Mouse (Mus musculus): Measurements from ENCODE around the gene Igf1r.

Igf1r gene

DNA sequence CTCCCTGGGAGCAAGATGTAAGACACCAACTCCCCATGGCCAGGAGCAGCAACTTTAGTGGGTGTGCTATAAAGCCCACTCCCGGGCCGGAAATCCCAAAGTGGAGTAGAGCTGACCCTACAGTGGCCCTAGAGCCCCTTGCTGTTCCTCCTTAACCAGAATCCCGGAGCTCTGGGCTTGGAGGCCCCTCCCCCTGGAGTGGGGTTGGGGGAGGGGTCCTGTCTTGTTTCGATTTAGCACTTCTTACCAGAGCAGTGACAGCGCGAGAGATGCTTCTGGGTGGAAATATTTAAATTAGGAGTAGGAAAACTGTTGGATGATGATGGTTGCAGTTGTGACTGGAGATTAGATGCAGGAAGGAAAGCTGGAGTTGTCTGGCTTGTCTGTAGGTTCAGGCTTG lies 275.9 kb downstream of the Igf1r start:
- DNase-seq (ENCODE audit: low spot score), result no peak

DNA sequence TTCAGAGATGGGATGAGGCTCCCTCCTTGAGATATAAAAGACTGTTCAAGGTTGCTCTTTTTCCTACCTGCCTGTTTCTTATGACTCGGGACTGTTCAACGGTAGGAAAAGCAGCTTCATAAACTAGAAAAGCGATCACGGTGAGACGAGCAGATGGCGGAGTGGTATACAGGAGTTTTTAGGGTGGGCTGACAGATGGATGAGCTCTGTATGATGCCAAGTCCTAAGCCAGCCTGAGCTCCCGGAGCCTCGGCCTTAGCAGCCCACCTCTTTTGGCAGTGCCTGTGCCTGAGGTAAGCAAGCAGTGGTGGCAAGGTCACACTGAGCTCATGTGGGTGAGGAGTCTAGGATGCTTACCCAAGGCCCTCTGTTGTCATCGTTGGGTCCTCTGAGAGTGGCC lies 278.2 kb downstream of the Igf1r start:
- DNase-seq (ENCODE audit: low spot score), result no peak

DNA sequence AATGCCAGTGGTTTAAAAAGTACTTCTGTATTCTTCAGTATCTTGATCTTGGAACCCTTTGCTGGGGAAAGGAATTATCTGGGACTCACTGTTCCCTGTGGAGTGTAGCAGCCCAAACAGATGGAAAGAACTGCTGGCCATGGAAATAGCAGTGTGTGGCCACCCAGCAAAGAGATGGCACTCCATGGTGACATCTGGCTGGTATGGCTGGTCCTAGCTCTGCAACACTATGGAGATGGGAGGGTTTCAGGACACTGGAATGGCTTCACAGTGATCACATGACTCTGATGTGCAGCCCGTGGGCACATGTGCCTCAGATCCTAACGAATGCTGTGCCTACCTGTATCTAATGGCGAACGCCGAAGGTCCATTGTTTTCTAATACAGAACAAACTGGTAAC lies 279.9 kb downstream of the Igf1r start:
- no peak for DNase-seq (ENCODE audit: low spot score)

DNA sequence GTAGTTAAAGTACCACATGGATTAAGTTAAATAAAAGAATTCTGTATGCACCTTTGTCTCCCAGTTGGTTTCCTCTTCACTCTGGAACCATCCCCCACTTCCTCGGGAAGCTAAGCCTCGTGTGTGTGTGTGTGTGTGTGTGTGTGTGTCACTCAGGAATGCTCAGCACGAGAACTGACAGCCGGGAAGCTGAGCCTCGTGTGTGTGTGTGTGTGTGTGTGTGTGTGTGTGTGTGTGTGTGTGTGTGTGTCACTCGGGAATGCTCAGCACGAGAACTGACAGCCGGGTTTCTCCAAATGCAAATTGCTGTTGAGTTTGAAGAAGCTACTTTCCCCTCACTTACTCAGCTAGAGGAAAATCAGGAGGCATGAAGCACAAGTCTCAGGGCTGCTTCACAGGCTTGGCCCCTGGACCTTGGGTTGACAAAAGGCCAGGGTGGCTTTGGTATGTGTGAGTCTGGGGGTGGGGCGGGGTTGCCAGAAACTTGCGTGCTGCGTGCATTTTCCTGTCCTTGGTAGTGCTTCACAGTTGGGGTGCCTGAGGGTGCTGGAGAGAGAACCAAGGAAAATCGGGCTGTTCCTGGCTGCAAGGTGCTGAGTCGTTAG lies 281.1 kb downstream of the Igf1r start:
- no peak for DNase-seq (ENCODE audit: low spot score)

DNA sequence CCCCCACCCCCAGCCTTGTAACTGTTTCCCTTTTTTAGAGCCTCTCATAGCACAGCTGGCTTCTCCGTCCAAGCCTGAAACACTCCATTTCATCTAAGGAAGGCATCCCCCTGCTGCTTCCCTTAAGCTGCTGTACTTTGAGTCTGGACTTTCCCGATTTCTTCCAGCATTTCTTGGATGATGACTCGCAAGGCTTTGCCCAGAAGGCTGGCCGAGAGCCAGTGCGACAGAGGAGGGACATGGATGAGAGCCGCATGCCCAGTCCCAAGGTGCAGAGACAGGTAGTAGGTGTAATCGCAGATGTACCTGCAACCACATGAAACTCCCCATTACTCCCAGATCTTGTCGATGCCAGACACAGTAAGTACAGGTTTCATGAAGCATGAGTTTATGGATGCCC lies 284.2 kb downstream of the Igf1r start:
- DNase-seq (ENCODE audit: low spot score), result no peak

DNA sequence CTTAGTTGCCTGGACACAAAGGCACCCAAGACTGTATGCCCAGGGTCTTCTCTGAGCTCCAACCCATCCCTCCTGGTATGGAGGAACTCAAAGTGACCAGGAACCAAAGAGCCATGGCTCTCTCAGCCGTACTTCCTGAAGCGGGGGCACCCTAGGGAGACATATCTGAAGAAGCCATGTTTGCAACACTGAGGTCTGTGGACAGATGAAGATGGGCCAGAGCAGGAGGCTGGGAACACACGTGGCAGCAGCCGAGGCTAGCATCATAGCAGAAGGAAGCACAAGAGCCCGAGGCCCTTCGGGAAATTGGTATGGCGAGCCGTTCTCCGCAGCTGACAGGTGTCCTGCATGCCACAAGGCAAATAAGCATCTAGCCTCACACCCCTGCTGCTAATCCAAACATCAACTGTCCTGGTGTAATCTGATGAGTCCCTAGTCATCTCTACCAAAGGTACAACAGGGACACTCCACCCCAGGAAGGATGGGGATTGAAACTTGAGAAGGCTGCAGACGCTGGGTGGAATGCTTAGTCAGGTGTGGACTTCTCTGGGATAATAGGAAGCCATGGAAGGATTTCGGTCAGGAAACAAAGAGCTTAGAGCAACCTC lies 286.7 kb downstream of the Igf1r start:
- DNase-seq (ENCODE audit: low spot score), result no peak

DNA sequence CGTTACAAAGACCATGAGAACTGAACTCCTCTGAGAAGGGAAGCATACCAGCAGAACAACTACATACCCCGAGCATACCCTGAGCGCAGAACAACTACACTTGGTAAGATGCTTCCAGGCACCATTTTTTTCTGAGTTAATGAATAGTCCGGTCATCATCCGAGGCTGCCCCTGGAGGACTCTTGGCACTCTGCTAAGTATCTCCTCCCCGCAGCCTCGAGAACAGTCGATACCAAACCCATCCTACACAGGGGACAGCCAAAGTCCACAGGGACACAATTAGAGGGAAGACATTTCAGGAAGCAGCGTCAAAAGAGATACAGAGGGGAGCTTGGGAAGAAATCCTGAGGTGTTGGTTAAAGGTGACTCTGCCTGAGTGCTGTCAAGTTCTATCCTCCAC lies 288.6 kb downstream of the Igf1r start:
- no peak for DNase-seq (ENCODE audit: low spot score)

DNA sequence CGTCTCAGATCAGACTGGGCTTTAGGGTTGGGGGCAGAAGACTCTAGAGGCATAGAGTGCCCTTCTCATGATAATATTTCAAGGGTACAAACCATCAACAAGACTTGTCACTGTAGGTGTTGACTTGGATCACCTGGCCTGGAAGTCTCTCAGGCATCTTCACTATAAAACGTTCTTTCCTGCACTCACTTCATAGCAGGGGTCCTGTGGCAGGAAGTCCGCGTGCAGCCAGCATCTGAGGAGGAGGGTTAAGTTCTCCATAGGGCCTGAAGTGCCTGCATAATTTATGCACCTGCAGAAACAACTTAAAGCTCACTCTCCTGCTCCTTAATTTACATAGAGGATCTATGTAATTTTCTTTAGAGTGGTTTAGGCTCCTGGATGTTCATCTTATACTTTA lies 293.1 kb downstream of the Igf1r start:
- no peak for DNase-seq (ENCODE audit: low spot score)

DNA sequence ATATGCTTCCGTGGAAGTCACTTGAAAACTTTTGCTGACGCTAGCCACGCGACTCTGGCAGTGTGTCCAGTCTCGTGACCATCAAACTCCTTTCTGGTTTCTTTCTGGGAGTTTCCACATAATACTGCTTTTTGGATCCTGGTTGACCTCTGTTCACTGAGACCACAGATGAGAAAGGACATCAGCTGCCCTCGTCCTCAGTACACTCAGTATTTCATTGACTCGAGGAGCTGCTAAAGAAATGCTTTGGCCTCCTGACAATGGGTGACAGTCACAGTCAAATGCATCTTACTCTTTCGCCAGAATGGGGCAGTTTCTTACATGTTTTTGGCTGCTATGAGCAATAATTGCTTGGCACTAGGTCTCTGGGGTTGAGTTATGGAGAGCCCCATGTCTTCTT lies 293.6 kb downstream of the Igf1r start:
- DNase-seq (ENCODE audit: low spot score), result no peak

DNA sequence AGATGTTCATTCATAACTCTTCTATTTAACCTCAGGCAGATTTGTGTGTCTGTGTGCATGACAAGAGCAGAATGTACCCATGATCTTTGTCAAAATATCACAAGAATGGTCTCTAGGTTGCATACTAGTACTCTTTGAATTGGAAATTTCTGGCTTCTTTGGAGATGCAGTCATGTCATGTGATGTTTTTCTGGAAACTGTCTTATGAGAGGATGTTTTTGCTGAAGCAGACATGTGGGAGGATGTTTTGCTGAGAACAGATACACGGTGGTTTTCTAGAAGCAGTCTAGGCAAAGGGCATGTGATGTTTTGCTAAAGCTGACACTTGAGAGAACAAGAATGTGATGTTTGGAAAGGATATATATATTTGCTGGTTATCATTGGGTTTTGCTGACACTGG lies 297.8 kb downstream of the Igf1r start:
- DNase-seq (ENCODE audit: low spot score), result no peak

DNA sequence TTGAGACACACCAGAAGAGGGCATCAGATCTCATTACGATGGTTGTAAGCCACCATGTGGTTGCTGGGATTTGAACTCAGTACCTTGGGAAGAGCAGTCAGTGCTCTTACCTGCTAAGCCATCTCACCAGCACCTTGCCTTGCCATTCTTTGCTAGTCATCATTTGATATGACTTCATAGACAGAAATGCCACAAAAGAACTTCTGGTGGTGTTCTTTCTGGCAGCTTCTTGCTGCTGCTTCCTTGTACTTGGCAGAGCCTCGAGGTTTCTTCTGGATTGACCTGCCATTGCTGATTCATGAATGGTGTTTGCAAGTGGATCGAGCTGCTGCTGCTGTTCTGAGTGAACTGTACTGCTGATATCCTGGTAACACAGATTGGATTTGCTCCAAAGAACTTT lies 298.3 kb downstream of the Igf1r start:
- no peak for DNase-seq (ENCODE audit: low spot score)

DNA sequence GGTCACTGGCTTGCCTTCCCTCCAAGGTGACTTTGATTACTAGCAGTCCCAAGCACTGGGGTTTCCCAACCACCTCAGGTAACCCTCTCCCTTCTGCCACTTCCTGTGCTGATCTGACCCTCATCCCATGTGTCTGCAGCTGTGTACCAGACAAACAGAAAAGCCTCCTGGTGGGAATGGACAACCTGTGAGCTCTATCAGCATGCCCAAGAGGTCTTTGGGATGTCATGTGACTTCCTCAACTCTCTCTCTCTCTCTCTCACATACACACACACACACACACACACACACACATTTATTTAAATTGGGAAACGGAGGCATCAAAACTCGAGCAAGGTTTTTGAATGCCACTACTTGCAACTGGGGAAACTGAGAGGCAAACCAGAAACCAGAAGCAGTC lies 305.1 kb downstream of the Igf1r start:
- DNase-seq (ENCODE audit: low spot score), result no peak

DNA sequence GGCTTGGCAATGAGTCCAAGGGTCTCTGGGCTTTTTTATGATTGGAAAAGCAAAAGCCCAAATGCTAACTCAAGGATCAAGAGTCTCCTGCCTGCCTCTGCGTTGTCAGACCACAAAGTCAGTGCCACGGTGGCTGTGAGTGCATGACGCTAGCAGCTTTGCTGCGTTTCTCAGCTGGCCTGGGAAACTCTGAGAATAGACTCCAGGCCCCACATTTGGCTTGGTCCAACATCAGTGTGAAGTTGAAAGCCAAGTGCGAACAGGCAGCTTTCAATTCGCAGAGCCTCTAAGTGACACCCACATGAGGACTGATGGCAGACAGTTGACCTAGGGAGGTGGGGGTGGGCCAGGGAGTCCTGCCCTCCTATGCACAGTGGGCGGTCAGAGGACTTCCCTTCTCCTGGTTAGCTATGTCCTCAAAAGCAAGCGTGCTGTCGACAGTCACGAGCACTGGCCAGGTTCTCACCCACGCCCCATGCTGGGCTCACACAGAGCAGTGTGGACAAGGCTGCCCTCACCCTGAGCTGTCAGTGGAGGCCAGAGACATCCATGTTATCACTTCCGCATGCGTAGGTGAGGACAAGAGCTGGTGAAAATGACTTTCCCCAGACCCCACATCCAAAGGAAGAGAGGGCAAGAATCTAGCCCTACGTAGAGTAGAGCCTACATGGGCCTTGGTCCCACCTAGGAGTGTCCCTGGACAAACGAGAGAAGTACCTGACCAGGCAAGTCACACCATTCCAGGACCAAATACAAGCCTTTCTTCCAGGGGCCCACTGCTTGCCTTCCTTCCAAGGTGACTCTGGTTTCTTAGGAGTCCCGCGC lies 305.9 kb downstream of the Igf1r start:
- no peak for DNase-seq (ENCODE audit: low spot score)

DNA sequence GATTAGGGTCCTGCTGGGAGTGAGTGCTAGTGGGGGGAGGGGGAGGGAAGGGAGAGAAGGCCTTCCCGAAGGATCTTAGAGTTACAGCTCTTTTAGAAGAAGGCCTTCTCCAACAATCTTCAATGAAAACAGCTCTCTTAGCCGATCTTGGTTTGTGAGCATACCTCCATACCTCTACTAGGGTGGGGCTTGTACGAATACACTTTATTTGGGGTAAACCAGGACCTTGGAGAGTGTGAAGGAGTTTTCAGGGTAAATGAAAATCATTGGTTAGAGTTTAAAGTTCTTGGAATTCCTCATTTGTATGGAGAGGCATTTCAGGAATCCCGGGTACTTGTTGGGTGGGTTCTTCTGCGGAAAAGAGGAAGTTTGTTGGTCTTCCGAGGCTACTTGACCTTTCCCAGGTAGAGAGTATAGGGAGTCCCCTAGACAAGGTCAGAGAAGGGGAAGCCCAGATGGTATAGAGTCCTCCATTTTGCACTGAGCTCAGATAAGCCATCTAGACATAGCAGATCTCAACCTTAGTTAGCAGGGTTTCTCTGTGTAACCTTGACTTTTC lies 307.0 kb downstream of the Igf1r start:
- DNase-seq (ENCODE audit: low spot score), result no peak

DNA sequence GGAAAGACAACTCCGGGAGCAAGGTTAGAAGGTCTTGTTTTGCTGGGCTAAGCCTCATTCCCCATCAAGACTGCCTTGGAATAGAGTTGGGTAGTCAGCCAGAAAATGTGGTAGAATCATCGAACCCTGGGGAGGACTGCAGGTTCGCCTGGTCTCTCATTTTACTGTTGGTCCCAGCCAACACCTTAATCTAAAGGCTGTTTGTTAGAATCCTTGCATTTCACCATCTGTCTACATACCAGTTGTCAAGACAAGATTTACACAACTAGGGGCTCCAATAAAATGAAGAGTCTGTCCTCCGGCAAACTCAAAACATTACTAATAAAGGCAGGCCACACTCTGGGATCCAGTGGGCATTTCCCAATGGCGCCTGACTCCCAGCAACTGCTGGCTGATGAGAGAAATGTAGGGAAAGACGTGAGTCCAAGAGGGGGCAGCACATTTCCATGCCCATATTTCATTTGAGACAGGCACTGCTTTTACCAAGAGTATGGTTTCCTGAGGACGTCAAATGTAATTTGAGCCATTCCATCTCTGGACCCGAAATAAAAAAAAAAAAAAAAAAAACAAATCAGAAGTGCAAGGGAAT lies 310.1 kb downstream of the Igf1r start:
- no peak for DNase-seq (ENCODE audit: low spot score)

DNA sequence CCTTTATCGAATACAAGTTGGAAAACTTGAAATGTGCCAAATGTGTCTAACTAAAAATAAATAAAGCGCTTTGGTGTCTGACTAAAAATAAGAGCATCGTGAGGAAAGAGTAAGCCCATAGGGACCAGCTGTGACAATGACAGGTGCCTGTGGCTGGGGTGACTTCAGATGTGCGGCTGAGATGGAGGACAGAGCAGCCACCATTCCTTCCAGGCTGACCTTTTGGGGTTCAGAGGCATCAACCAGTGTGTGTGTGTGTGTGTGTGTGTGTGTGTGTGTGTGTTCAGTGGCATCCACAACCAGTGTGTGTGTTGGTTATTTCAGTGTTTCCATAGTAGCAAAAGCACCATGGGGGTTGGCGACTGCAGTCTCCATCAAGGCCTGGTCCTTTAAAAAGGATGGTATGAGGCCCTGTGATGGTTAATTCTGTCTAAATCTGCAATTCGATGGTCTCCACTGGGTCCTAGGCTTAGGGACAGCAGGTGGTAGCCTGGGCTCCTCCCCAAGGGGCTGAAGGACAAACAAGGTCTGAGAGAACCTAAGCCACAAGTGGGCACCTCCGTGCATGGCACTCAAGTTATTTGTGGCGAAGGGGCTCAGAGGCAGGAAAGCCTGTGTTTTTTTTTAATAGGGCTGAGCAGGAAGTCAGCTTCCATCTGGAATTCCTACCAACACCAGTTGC lies 310.9 kb downstream of the Igf1r start:
- no peak for DNase-seq (ENCODE audit: low spot score)

DNA sequence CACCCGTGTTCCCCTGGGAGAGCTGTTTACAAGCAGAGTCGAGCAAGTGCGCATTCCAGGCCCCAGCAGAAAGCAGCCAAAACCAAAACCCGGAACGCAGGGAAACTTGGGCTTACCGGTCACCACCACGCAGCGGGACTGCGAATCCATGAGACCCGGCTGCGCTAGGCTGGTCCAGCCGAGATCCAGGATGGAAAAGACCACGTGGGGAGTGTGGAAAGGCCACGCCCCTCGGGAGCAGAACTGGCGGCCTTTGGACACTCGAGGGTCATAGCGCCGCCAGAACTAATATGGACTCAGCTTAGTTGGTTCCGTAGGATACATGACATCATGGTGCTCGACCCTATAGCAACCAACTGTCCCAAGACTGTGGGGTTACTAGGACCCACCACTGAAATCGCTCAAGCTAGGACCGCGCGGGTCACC lies 311.4 kb downstream of the Igf1r start, which contains the start of gene Pgpep1l:
Gene Pgpep1l, minus strand, starts transcription at position 206 of the 426 bp plus-strand sequence.
- DNase-seq (ENCODE audit: low spot score), result no peak

DNA sequence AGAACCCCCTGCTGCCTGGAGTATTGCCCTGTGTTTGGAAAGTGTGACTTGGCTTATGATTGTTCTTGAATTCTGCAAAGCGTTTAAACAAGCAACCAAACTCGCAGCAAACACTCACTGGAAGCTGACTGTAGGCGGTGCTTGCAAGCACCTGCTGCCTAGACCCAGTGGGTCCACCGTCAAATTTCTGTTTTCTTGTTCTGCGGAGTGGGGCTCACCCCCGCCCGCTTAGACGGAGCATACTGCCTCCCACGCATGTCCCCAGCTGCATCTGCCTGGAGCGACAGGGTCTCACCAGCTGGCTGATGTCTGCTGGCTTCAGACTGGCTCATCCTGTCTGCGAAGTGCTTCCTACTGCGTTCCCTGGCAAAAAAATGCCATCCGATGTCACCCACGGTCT lies 311.9 kb downstream of the Igf1r start:
- DNase-seq (ENCODE audit: low spot score), result no peak

DNA sequence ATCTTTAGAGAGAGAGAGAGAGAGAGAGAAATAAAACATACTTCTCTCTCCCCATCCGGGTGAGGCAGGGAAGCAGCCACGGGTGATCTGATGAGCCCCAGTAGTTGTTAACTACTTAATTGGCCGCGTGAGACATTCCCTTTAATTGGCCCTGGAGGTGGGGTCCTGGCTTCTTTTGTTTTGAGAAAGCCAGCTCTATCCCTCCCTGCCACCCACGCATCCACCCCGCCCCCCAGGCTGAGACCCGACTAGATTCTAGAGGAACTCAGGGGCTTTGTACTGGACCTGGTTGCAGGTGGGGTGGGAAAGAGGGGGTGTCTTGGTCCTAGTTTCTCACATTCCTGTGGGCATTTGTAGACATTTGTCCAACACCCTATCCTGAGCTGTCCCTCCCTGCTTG lies 312.8 kb downstream of the Igf1r start:
- no peak for DNase-seq (ENCODE audit: low spot score)

DNA sequence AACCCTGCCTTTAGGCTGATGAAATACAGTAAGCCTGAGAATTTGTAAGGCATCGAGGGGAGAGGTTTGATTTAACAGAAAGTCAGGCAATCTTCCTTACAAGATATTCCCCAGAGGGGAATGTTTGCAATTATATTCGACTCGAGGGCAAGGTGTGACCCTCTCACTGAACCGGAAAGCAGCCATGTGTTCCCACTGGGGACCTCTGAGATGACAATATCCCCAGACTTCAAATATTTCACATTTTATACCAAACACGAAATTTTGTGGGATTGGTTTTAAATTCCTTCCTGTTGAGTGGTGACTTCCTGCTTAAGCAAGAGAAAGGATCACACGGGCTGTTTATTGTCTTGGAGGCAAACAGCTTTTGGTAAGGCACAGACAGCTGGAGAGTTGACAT lies 314.1 kb downstream of the Igf1r start:
- no peak for DNase-seq (ENCODE audit: low spot score)

DNA sequence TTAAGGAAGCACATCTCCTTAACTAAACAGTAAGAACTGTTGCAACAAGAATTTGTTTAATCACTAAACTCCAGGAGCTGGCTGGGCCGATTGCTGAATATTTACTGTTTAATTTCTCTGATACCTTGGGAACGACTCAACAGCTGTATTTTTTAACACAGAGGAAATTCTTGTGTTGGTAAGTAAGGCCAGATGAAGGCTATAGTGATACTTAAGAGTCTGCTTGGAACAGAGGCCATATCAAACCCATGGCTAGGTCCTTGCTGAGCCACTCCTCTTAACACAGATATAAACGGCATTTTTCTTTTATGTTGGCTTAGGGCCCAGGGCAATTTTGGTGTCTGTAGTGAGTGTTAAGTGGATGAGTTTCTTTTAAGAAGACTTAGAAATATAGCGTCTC lies 317.9 kb downstream of the Igf1r start:
- no peak for DNase-seq (ENCODE audit: low spot score)

DNA sequence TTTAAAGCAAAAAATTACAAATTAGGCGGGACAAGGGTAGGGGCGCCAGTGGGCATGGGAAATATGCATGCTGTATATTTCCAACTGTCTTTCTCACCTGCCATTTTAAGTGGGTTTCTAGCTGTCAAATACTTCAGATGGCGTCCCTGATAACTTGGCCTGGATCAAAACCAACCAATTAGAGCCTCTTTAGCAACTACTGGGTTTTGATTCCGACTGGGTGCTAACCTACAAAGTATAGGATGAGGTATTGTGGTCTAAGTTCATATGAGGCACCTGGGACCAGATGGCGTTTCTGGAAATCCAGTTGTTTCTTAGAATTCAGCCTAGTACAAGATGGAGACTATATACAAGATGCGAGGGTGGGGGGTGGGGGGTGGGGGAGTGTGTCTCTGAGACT lies 319.2 kb downstream of the Igf1r start:
- DNase-seq (ENCODE audit: low spot score), result no peak

Measured in urinary bladder, postnatal 10 days (tissue).